Mouse (Mus musculus) intestine, postnatal 0 days (tissue): ENCODE measurements at regions not wholly inside any gene's neighbourhood (a gene's known extent, or its start where the extent isn't known, plus 50 kb on each side); places are given as distances from the start of the nearest gene placed in this dataset.

Experiments used
- ATAC-seq: fragments of 200-750 bp; cut with Nextera tagmentation; 2 replicates; pipeline ENCODE4 v1.8.0; 2017; ENCODE audit warnings: mild to moderate bottlenecking, moderate TSS enrichment, moderate library complexity
- H3K27ac ChIP-seq: fragments of 300-500 bp; sonication (generic); 2 replicates; pipeline ENCODE4 v1.5.1; 2014; ENCODE audit warnings: mild to moderate bottlenecking, low read depth, low read length, moderate library complexity
- H3K27me3 ChIP-seq: fragments of 300-500 bp; sonication (generic); replicated peaks from 2 replicates; pipeline ENCODE4 v1.6.1; 2014; ENCODE audit warnings: low read length, mixed read lengths; ENCODE audit not compliant: control insufficient read depth, insufficient read depth
- H3K36me3 ChIP-seq: fragments of 300-500 bp; sonication (generic); 2 replicates; pipeline ENCODE4 v1.6.1; 2014; ENCODE audit warnings: mild to moderate bottlenecking, moderate library complexity; ENCODE audit not compliant: control insufficient read depth, insufficient read depth
- H3K4me1 ChIP-seq: fragments of 300-500 bp; sonication (generic); replicated peaks from 2 replicates; pipeline ENCODE4 v1.6.1; 2014; ENCODE audit warnings: antibody characterized with exemption, low read length, mixed read lengths; ENCODE audit not compliant: control insufficient read depth, insufficient read depth
- H3K4me2 ChIP-seq: fragments of 300-500 bp; sonication (generic); replicated peaks from 2 replicates; pipeline ENCODE4 v1.6.1; 2014; ENCODE audit warnings: low read depth, mild to moderate bottlenecking, moderate library complexity
- H3K4me3 ChIP-seq: fragments of 300-500 bp; sonication (generic); 2 replicates; pipeline ENCODE4 v1.5.1; 2014; ENCODE audit warnings: low read depth, low read length
- H3K9ac ChIP-seq: fragments of 300-500 bp; sonication (generic); 2 replicates; pipeline ENCODE4 v1.6.1; 2014; ENCODE audit warnings: mild to moderate bottlenecking, low read depth, low read length
- H3K9me3 ChIP-seq: fragments of 300-500 bp; sonication (generic); 2 replicates; pipeline ENCODE4 v1.6.1; 2016; ENCODE audit warnings: mixed run types; ENCODE audit not compliant: control insufficient read depth
- CTCF ChIP-seq: sonication (generic); IDR thresholded peaks from 2 replicates; pipeline ENCODE4 v1.5.1; 2016; ENCODE audit warnings: low read depth, mild to moderate bottlenecking, control low read depth, antibody characterized with exemption, moderate library complexity
- WGBS: fragments of 180-500 bp; shearing (Covaris S2); extraction: QIAGEN DNeasy Blood & Tissue Kit; methylation state at CpG from one replicate; pipeline ENCODE4 v1.1.7; 2014; 5-methylcytosine and 5-hydroxymethylcytosine counted together

- peak overlapping the region; percentile 39 for H3K4me3 ChIP-seq
- peak overlapping the region; percentile 62 for H3K27ac ChIP-seq
- H3K9me3 ChIP-seq, result no peaks in the 10 kb centered on the region
- ATAC-seq, result peak; percentile 58
- peaks cover 6% of the 10 kb centered on the region; the same call in 1 of the 2 replicates for H3K4me1 ChIP-seq
- peak overlapping the region; percentile 74 for H3K4me2 ChIP-seq
- peak; percentile 35 for TF ChIP-seq CTCF
- H3K9ac ChIP-seq, result peak overlapping the region; percentile 58
- no peaks in the 10 kb centered on the region for H3K27me3 ChIP-seq
- H3K36me3 ChIP-seq, result no peaks in the 10 kb centered on the region
- 3% methylated on average over 64 of the region's 64 CpGs for WGBS
These were observed 61.2 kb downstream of the Pkdcc start for GRCm38 (mm10) chr17:83276000-83276891.

- Histone ChIP-seq H3K4me2 (peak overlapping the region; percentile 74), H3K4me1 (peaks cover 6% of the 10 kb centered on the region; the same call in 1 of the 2 replicates), H3K36me3 (no peaks in the 10 kb centered on the region), H3K27ac (peak overlapping the region; percentile 68), H3K9ac (peak overlapping the region; percentile 35; the same call in 1 of the 2 replicates), H3K4me3 (peak overlapping the region; percentile 39), H3K27me3 (no peaks in the 10 kb centered on the region), H3K9me3 (no peaks in the 10 kb centered on the region)
- 16% methylated on average over 26 of the region's 26 CpGs for WGBS
- peak; percentile 55; the same call in 1 of the 2 replicates for ATAC-seq
- no peak for TF ChIP-seq CTCF
These were observed 62.2 kb downstream of the Pkdcc start for GRCm38 (mm10) chr17:83277117-83277947.

- Histone ChIP-seq H3K4me1 (peaks cover 6% of the 10 kb centered on the region; the same call in 1 of the 2 replicates), H3K4me3 (no peak overlapping the region), H3K4me2 (peak overlapping the region; percentile 74), H3K36me3 (no peaks in the 10 kb centered on the region), H3K9me3 (no peaks in the 10 kb centered on the region), H3K9ac (no peak overlapping the region), H3K27me3 (no peaks in the 10 kb centered on the region), H3K27ac (no peak overlapping the region)
- WGBS, result 74% methylated on average over 14 of the region's 14 CpGs
- ATAC-seq, result no peak
- TF ChIP-seq CTCF, result peak; percentile 38; the same call in 1 of the 2 replicates
These were observed 63.1 kb downstream of the Pkdcc start for GRCm38 (mm10) chr17:83277948-83278924.

DNA sequence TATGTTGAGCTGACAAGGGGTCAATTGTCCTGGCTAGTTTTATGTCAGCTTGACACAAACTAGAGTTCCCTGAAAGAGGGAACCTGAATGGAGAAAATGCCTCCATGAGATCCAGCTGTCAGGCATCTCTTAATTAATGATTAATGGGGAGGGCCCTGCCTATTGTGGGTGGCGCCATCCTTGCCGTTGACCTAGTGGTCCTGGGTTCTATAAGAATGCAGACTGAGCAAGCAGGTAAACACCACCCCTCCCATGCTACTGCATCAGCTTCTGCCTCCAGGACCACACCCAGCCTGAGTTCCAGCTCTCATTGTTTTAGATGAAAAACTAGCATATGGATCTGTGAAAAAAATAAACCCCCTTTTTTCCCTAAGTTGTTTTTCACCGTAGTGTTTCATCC, 67.4 kb upstream of the Eml4 start:
- no peak overlapping the region for H3K27ac ChIP-seq
- no peaks in the 10 kb centered on the region for H3K9me3 ChIP-seq
- no peak for TF ChIP-seq CTCF
- no peak for ATAC-seq
- no peak overlapping the region for H3K4me3 ChIP-seq
- H3K4me1 ChIP-seq, result peaks cover 8% of the 10 kb centered on the region; the same call in 1 of the 2 replicates
- no peaks in the 10 kb centered on the region for H3K36me3 ChIP-seq
- H3K4me2 ChIP-seq, result no peak overlapping the region
- H3K9ac ChIP-seq, result no peak overlapping the region
- 41% methylated on average over 3 of the region's 3 CpGs for WGBS
- no peaks in the 10 kb centered on the region for H3K27me3 ChIP-seq

GRCm38 (mm10) chr17:83287381-83288142, 63.2 kb upstream of the Eml4 start:
- no peak for ATAC-seq

More at GRCm38 (mm10) chr17:83287381-83288142, 63.2 kb upstream of the Eml4 start:
- Histone ChIP-seq H3K36me3 (no peaks in the 10 kb centered on the region), H3K4me1 (peaks cover 8% of the 10 kb centered on the region; the same call in 1 of the 2 replicates), H3K9ac (no peak overlapping the region), H3K27ac (no peak overlapping the region), H3K4me2 (no peak overlapping the region), H3K9me3 (no peaks in the 10 kb centered on the region), H3K4me3 (no peak overlapping the region), H3K27me3 (no peaks in the 10 kb centered on the region)
- 58% methylated on average over 6 of the region's 6 CpGs for WGBS
- no peak for TF ChIP-seq CTCF
